Mouse (Mus musculus) ovary, postnatal 36 days (tissue): Measurements from ENCODE around the gene Tmem218.
A peak's percentile ranks its signal among the peaks of the same experiment; 100 is the strongest.

Experiments
- DNase-seq: peaks from one replicate; pipeline ENCODE4 v3.0.0; 2022; ENCODE audit warnings: low spot score, mixed read lengths

Tmem218 gene

GRCm38 (mm10) chr9:37207929-37208411 is at the start of gene Tmem218:
Gene Tmem218 (plus strand): TSS chr9:37208223.
- peak; percentile 79 for DNase-seq

GRCm38 (mm10) chr9:37160686-37161085 is 47.3 kb upstream of the Tmem218 start:
- DNase-seq, result no peak

GRCm38 (mm10) chr9:37166899-37167298 is 41.1 kb upstream of the Tmem218 start:
- DNase-seq, result no peak

- no peak for DNase-seq
Measured at GRCm38 (mm10) chr9:37173376-37173775, 34.6 kb upstream of the Tmem218 start.

- DNase-seq, result no peak
Measured at GRCm38 (mm10) chr9:37176002-37176401, 32.0 kb upstream of the Tmem218 start.

GRCm38 (mm10) chr9:37177107-37177506 is 30.9 kb upstream of the Tmem218 start:
- DNase-seq, result peak; percentile 60

GRCm38 (mm10) chr9:37177551-37177950 is 30.5 kb upstream of the Tmem218 start:
- no peak for DNase-seq

GRCm38 (mm10) chr9:37178911-37179310 is 29.1 kb upstream of the Tmem218 start:
- DNase-seq, result no peak

GRCm38 (mm10) chr9:37179596-37179995 is 28.4 kb upstream of the Tmem218 start:
- DNase-seq, result no peak

GRCm38 (mm10) chr9:37181596-37181995 is 26.4 kb upstream of the Tmem218 start:
- DNase-seq, result no peak

- DNase-seq, result peak; percentile 30
Measured at GRCm38 (mm10) chr9:37183176-37183575, 24.8 kb upstream of the Tmem218 start.

- DNase-seq, result no peak
Measured at GRCm38 (mm10) chr9:37187407-37187806, 20.6 kb upstream of the Tmem218 start.

GRCm38 (mm10) chr9:37188024-37188423 is 20.0 kb upstream of the Tmem218 start:
- no peak for DNase-seq

GRCm38 (mm10) chr9:37197067-37197466 is 11.0 kb upstream of the Tmem218 start:
- no peak for DNase-seq

- DNase-seq, result no peak
Measured at GRCm38 (mm10) chr9:37200414-37200813, 7.6 kb upstream of the Tmem218 start.

GRCm38 (mm10) chr9:37203884-37204283 is 4.1 kb upstream of the Tmem218 start:
- no peak for DNase-seq

- DNase-seq, result no peak
Measured at GRCm38 (mm10) chr9:37213060-37213738, 5.2 kb downstream of the Tmem218 start.

- DNase-seq, result no peak
Measured at GRCm38 (mm10) chr9:37214327-37215060, 6.5 kb downstream of the Tmem218 start.

- no peak for DNase-seq
Measured at GRCm38 (mm10) chr9:37220755-37221154, 12.7 kb downstream of the Tmem218 start.

GRCm38 (mm10) chr9:37225581-37225980 is 17.6 kb downstream of the Tmem218 start:
- DNase-seq, result no peak

- peak; percentile 31 for DNase-seq
Measured at GRCm38 (mm10) chr9:37229880-37230325, 21.9 kb downstream of the Tmem218 start.

- DNase-seq, result no peak
Measured at GRCm38 (mm10) chr9:37230486-37231195, 22.6 kb downstream of the Tmem218 start.
